Comparison of ENCODE assay signal across 9 mouse cellular contexts in the genomic region with DNA sequence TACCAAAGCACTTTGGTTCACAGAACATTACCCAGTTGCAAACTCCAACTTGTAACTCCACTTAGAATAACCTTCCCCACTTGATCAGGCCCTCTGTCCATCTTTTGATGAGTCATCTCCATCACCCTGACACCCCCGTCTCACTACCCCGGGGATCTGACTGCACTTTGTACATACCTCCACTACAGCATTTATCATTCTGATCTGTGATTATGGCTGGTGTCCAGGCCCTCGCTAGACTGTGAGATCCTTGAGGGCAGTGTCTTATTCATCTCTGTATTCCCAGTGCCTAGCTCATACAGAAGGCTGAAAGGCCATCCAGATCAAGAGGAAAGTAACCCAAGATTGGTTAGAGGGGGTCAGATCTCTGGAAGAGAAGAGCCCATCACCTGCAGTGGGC. TPM values are rescaled to one million over a fixed set of nuclear protein-coding genes. Genes with fewer than 3 reads are reported as not detected.
DNase-seq lines count a peak whose midpoint lies in the region; ATAC-seq lines count a peak whose summit lies in the region.
"Had no signal": no experiment of that assay in that cellular context is flagged by ENCODE, and none has a peak within 500 bp of the region (broad histone marks: within the 10 kb centered on the region; RNA-seq: fewer than 3 reads in every experiment).

No protein-coding gene starts in this region.

- no peak for ATAC-seq in heart, embryonic 15.5 days (replicated peaks; ENCODE audit: insufficient number of reproducible peaks, insufficient read depth, low FRiP score, low read depth)
- no peak for ATAC-seq in hindbrain, embryonic 16.5 days
- no peak for ATAC-seq in midbrain, embryonic 13.5 days
- ATAC-seq in CD4-positive, CD25-positive, alpha-beta regulatory T cell, adult 4 months: no peak
- no peak for ATAC-seq in activated CD4-positive, CD25-positive, alpha-beta regulatory T cell, adult 4 months

- 23% methylated on average over 3 of the region's 3 CpGs for WGBS in heart, embryonic 15.5 days
- WGBS in hindbrain, embryonic 16.5 days: 56% methylated on average over 3 of the region's 3 CpGs
- WGBS in midbrain, embryonic 13.5 days: 74% methylated on average over 3 of the region's 3 CpGs

- peaks cover 31% of the 10 kb centered on the region for H3K4me1 ChIP-seq in heart, embryonic 15.5 days (replicated peaks)
- H3K4me1 ChIP-seq in hindbrain, embryonic 16.5 days (ENCODE audit: control insufficient read depth, insufficient read depth, low read depth, low read length): peaks cover 21% of the 10 kb centered on the region
- H3K4me1 ChIP-seq in midbrain, embryonic 13.5 days (replicated peaks): peaks cover 24% of the 10 kb centered on the region

- DNase-seq in heart, postnatal 25 days (ENCODE audit: low spot score): no peak
- peak; percentile 28 for DNase-seq in adrenal gland, postnatal 10 days
- DNase-seq in thymus, postnatal 25 days: no peak
- DNase-seq: lung, postnatal 14 days had no signal

- intact Hi-C loops in heart, postnatal 25 days (cut with DNase I): loop anchor here (5.0 kb wide), 3 partner anchors 99 to 174 kb away; a partner anchor contains a TSS

- H3K27me3 ChIP-seq in heart, embryonic 15.5 days: no peaks in the 10 kb centered on the region
- H3K27me3 ChIP-seq in hindbrain, embryonic 16.5 days (replicated peaks; ENCODE audit: control insufficient read depth, insufficient read depth, low read length): no peaks in the 10 kb centered on the region
- peaks cover 16% of the 10 kb centered on the region; the same call in 1 of the 2 replicates for H3K27me3 ChIP-seq in midbrain, embryonic 13.5 days

- peak overlapping the region; percentile 90; the same call in 1 of the 2 replicates for H3K27ac ChIP-seq in heart, embryonic 15.5 days
- peak overlapping the region; percentile 95; the same call in 1 of the 2 replicates for H3K27ac ChIP-seq in hindbrain, embryonic 16.5 days (ENCODE audit: low read depth, low read length)
- 0 out of 2 replicates have a peak overlapping the region, but pooled peaks have one; percentile 85 for H3K27ac ChIP-seq in midbrain, embryonic 13.5 days

- H3K4me2 ChIP-seq in heart, embryonic 15.5 days: peak overlapping the region; percentile 93
- peak overlapping the region; percentile 75 for H3K4me2 ChIP-seq in hindbrain, embryonic 16.5 days (ENCODE audit: low read length)
- peak overlapping the region; percentile 82 for H3K4me2 ChIP-seq in midbrain, embryonic 13.5 days (replicated peaks)

- peak overlapping the region; percentile 96 for H3K9ac ChIP-seq in heart, embryonic 15.5 days
- peak overlapping the region; percentile 87 for H3K9ac ChIP-seq in hindbrain, embryonic 16.5 days (ENCODE audit: low read depth, low read length)
- H3K9ac ChIP-seq in midbrain, embryonic 13.5 days (replicated peaks): peak overlapping the region; percentile 86

- H3K9me3 ChIP-seq in heart, embryonic 15.5 days (replicated peaks): no peaks in the 10 kb centered on the region
- no peaks in the 10 kb centered on the region for H3K9me3 ChIP-seq in hindbrain, embryonic 16.5 days (ENCODE audit: control insufficient read depth, low read length)
- H3K9me3 ChIP-seq in midbrain, embryonic 13.5 days: no peaks in the 10 kb centered on the region

- peak overlapping the region; percentile 87 for H3K4me3 ChIP-seq in heart, embryonic 15.5 days
- H3K4me3 ChIP-seq in hindbrain, embryonic 16.5 days (ENCODE audit: low read length): peak overlapping the region; percentile 73
- peak overlapping the region; percentile 71 for H3K4me3 ChIP-seq in midbrain, embryonic 13.5 days (replicated peaks)

- no peaks in the 10 kb centered on the region; the same call in 1 of the 2 replicates for H3K36me3 ChIP-seq in heart, embryonic 15.5 days
- no peaks in the 10 kb centered on the region for H3K36me3 ChIP-seq in hindbrain, embryonic 16.5 days (ENCODE audit: control insufficient read depth, insufficient read depth, low read length)
- no peaks in the 10 kb centered on the region for H3K36me3 ChIP-seq in midbrain, embryonic 13.5 days

RNA-seq across cellular contexts. Expression of a gene that starts 1.0 kb away (rescaled TPM):
- polyA plus RNA-seq in heart, embryonic 15.5 days (2015; fragmentation: Nextera tagmentation; extraction: Ambion mirVana): 27.0 and 28.8 TPM in 2 replicates
- total RNA-seq in heart, postnatal 25 days (2021): 1 to 10 TPM; 8.9 TPM
- 10 to 100 TPM; 28.8 to 33.2 TPM for total RNA-seq in adrenal gland, postnatal 10 days (2021)
- polyA plus RNA-seq in hindbrain, embryonic 16.5 days (2015; fragmentation: Nextera tagmentation; extraction: Ambion mirVana): 22.2 and 27.3 TPM in 2 replicates
- 17.7 and 18.2 TPM in 2 replicates for polyA plus RNA-seq in midbrain, embryonic 13.5 days (2015; fragmentation: Nextera tagmentation; extraction: Ambion mirVana)
- 10 to 100 TPM; 54.7 to 60.9 TPM for polyA plus RNA-seq in CD4-positive, CD25-positive, alpha-beta regulatory T cell, adult 4 months (2017; shearing (Covaris generic))
- 10 to 100 TPM; 57.1 to 59.9 TPM for polyA plus RNA-seq in activated CD4-positive, CD25-positive, alpha-beta regulatory T cell, adult 4 months (2017; shearing (Covaris generic))

RNA-seq across cellular contexts. Expression of a gene that starts 1.4 kb away (rescaled TPM):
- polyA plus RNA-seq in heart, embryonic 15.5 days (2015; fragmentation: Nextera tagmentation; extraction: Ambion mirVana): 0.15 and 0.28 TPM in 2 replicates
- total RNA-seq in heart, postnatal 25 days (2021): not detected
- total RNA-seq in adrenal gland, postnatal 10 days (2021): 1 to 10 TPM; 1.9 to 2.6 TPM
- polyA plus RNA-seq in hindbrain, embryonic 16.5 days (2015; fragmentation: Nextera tagmentation; extraction: Ambion mirVana): 0.63 and 0.89 TPM in 2 replicates
- 0.28 and 0.76 TPM in 2 replicates for polyA plus RNA-seq in midbrain, embryonic 13.5 days (2015; fragmentation: Nextera tagmentation; extraction: Ambion mirVana)
- polyA plus RNA-seq in CD4-positive, CD25-positive, alpha-beta regulatory T cell, adult 4 months (2017; shearing (Covaris generic)): under 1 TPM in 1 of 2 experiments, not detected in 1; 0.43 TPM
- not detected for polyA plus RNA-seq in activated CD4-positive, CD25-positive, alpha-beta regulatory T cell, adult 4 months (2017; shearing (Covaris generic))

RNA-seq across cellular contexts. Expression of a gene that starts 5.9 kb away (rescaled TPM):
- 2.7 and 3.2 TPM in 2 replicates for polyA plus RNA-seq in heart, embryonic 15.5 days (2015; fragmentation: Nextera tagmentation; extraction: Ambion mirVana)
- total RNA-seq in heart, postnatal 25 days (2021): under 1 TPM in 1 of 2 experiments, not detected in 1; 0.34 TPM
- total RNA-seq in adrenal gland, postnatal 10 days (2021): 10 to 100 TPM in 1 of 2 experiments, 1 to 10 TPM in 1; 6.7 to 10.5 TPM
- 18.8 and 20.0 TPM in 2 replicates for polyA plus RNA-seq in hindbrain, embryonic 16.5 days (2015; fragmentation: Nextera tagmentation; extraction: Ambion mirVana)
- 19.2 and 19.7 TPM in 2 replicates for polyA plus RNA-seq in midbrain, embryonic 13.5 days (2015; fragmentation: Nextera tagmentation; extraction: Ambion mirVana)
- 1 to 10 TPM; 7.2 to 8.0 TPM for polyA plus RNA-seq in CD4-positive, CD25-positive, alpha-beta regulatory T cell, adult 4 months (2017; shearing (Covaris generic))
- polyA plus RNA-seq in activated CD4-positive, CD25-positive, alpha-beta regulatory T cell, adult 4 months (2017; shearing (Covaris generic)): 1 to 10 TPM; 4.9 to 8.4 TPM
